Mouse (Mus musculus): ENCODE measurements at regions not wholly inside any gene's neighbourhood (a gene's known extent, or its start where the extent isn't known, plus 50 kb on each side); places are given as distances from the start of the nearest gene placed in this dataset.

GRCm38 (mm10) chr11:112068821-112069220 is 713.2 kb upstream of the Sox9 start:
- TF ChIP-seq EP300 (IDR thresholded peaks at IDR 0.05; ENCODE audit: low read depth) = no peak
- TF ChIP-seq CTCF (IDR thresholded peaks at IDR 0.05; ENCODE audit: low read depth) = no peak
